ENCODE assay signal across 24 mouse cellular contexts in the genomic region with DNA sequence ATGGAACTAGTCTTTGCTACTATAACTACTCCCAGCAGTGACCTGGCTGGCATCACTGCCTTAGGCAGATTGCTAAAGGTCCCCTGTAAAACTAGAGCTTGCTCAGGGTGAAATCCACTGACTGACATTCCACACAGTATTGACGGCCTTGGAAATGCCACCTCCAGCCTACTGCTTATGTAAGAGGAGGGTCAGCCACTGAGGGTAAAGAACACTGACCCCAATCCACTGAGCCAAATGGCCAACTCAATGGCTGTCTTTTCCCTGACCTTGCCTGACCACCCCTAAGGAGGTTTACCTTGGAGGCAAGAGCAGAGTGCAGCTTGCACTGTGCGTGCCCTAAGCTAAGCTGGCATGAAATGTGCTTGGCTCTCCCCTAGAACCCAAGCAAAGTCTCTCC.
DNase-seq lines count a peak whose midpoint lies in the region; ATAC-seq and TF ChIP-seq lines count a peak whose summit lies in the region.
"Had no signal": no experiment of that assay in that cellular context is flagged by ENCODE, and none has a peak within 500 bp of the region (broad histone marks: within the 10 kb centered on the region; RNA-seq: fewer than 3 reads in every experiment).

No protein-coding gene starts in this region.

- H3K36me3 ChIP-seq in intestine, embryonic 16.5 days (ENCODE audit: control insufficient read depth, insufficient read depth, low read length), result no peaks in the 10 kb centered on the region
- H3K36me3 ChIP-seq in intestine, postnatal 0 days (ENCODE audit: control insufficient read depth, insufficient read depth), result no peaks in the 10 kb centered on the region
- H3K36me3 ChIP-seq in lung, embryonic 16.5 days (ENCODE audit: control insufficient read depth, insufficient read depth, low read length), result no peaks in the 10 kb centered on the region
- no peaks in the 10 kb centered on the region for H3K36me3 ChIP-seq in kidney, embryonic 16.5 days (ENCODE audit: insufficient read depth, low read length)
- H3K36me3 ChIP-seq in stomach, postnatal 0 days (ENCODE audit: control insufficient read depth, insufficient read depth, low read length), result no peaks in the 10 kb centered on the region
- H3K36me3 ChIP-seq: forebrain, embryonic 10.5 days; hindbrain, embryonic 12.5 days; limb, embryonic 15.5 days; midbrain, embryonic 13.5 days; neural tube, embryonic 12.5 days had no signal

- DNase-seq in lung, postnatal 25 days (ENCODE audit: low spot score), result no peak
- no peak for DNase-seq in stomach, postnatal 0 days (ENCODE audit: low spot score)
- no peak for DNase-seq in cerebellum, postnatal 4 days (ENCODE audit: low spot score in 2 of 2)
- DNase-seq: adrenal gland, postnatal 36 days; cerebellum, adult 11 months; cerebellum, postnatal 10 days; gastrocnemius, postnatal 36 days; left cerebral cortex, postnatal 4 days; lung, adult 18-20 months; lung, postnatal 36 days; right cerebral cortex, postnatal 14 days; thymus, postnatal 25 days had no signal

- no peak overlapping the region for H3K4me2 ChIP-seq in intestine, embryonic 16.5 days (ENCODE audit: low read depth, low read length)
- H3K4me2 ChIP-seq in intestine, postnatal 0 days (replicated peaks; ENCODE audit: low read depth), result no peak overlapping the region
- no peak overlapping the region for H3K4me2 ChIP-seq in lung, embryonic 16.5 days (ENCODE audit: low read depth, low read length)
- no peak overlapping the region for H3K4me2 ChIP-seq in kidney, embryonic 16.5 days (replicated peaks; ENCODE audit: low read depth, low read length)
- no peak overlapping the region for H3K4me2 ChIP-seq in stomach, postnatal 0 days (replicated peaks; ENCODE audit: low read depth)
- H3K4me2 ChIP-seq: hindbrain, embryonic 12.5 days; limb, embryonic 15.5 days; midbrain, embryonic 13.5 days; neural tube, embryonic 12.5 days had no signal

- 0 out of 2 replicates have a peak, but pooled peaks have one; percentile 26 for ATAC-seq in intestine, embryonic 16.5 days
- no peak for ATAC-seq in intestine, postnatal 0 days
- 0 out of 2 replicates have a peak, but pooled peaks have one; percentile 18 for ATAC-seq in lung, embryonic 16.5 days (ENCODE audit: low read depth)
- no peak for ATAC-seq in kidney, embryonic 16.5 days (ENCODE audit: low FRiP score, low TSS enrichment)
- no peak for ATAC-seq in stomach, postnatal 0 days (ENCODE audit: low FRiP score, low TSS enrichment)
- ATAC-seq: CD4-positive, CD25-positive, alpha-beta regulatory T cell, adult 4 months; midbrain, embryonic 13.5 days had no signal

- no peak for TF ChIP-seq EP300 in stomach, postnatal 0 days (optimal IDR thresholded peaks at IDR 0.05)

- no peaks in the 10 kb centered on the region; the same call in 1 of the 2 replicates for H3K27me3 ChIP-seq in intestine, embryonic 16.5 days (replicated peaks; ENCODE audit: control insufficient read depth, insufficient read depth, low read length)
- no peaks in the 10 kb centered on the region for H3K27me3 ChIP-seq in intestine, postnatal 0 days (replicated peaks; ENCODE audit: control insufficient read depth, insufficient read depth, low read length)
- no peaks in the 10 kb centered on the region for H3K27me3 ChIP-seq in lung, embryonic 16.5 days (ENCODE audit: control insufficient read depth, insufficient read depth, low read depth, low read length)
- H3K27me3 ChIP-seq in kidney, embryonic 16.5 days (ENCODE audit: insufficient read depth, low read length), result no peaks in the 10 kb centered on the region
- no peaks in the 10 kb centered on the region for H3K27me3 ChIP-seq in stomach, postnatal 0 days (ENCODE audit: control insufficient read depth, insufficient read depth, low read length)
- H3K27me3 ChIP-seq: hindbrain, embryonic 12.5 days; limb, embryonic 15.5 days; megakaryocyte, embryonic 14.5 days; midbrain, embryonic 13.5 days; neural tube, embryonic 12.5 days had no signal

- no peak for TF ChIP-seq CTCF in intestine, postnatal 0 days (IDR thresholded peaks at IDR 0.05; ENCODE audit: low read depth)
- no peak for TF ChIP-seq CTCF in stomach, postnatal 0 days (IDR thresholded peaks at IDR 0.05; ENCODE audit: low read depth)

- H3K27ac ChIP-seq in intestine, embryonic 16.5 days (ENCODE audit: low read length), result no peak overlapping the region
- no peak overlapping the region for H3K27ac ChIP-seq in intestine, postnatal 0 days (ENCODE audit: low read depth, low read length)
- no peak overlapping the region for H3K27ac ChIP-seq in lung, embryonic 16.5 days (ENCODE audit: low read length)
- peak overlapping the region; percentile 85 for H3K27ac ChIP-seq in kidney, embryonic 16.5 days (ENCODE audit: low read length)
- H3K27ac ChIP-seq in stomach, postnatal 0 days (replicated peaks), result peak overlapping the region; percentile 88
- H3K27ac ChIP-seq: forebrain, embryonic 10.5 days; hindbrain, embryonic 12.5 days; left cerebral cortex, adult 2 months; limb, embryonic 15.5 days; midbrain, embryonic 13.5 days; neural tube, embryonic 12.5 days had no signal

- H3K9me3 ChIP-seq in intestine, embryonic 16.5 days (ENCODE audit: control insufficient read depth, low read length), result no peaks in the 10 kb centered on the region
- no peaks in the 10 kb centered on the region for H3K9me3 ChIP-seq in intestine, postnatal 0 days (ENCODE audit: control insufficient read depth)
- no peaks in the 10 kb centered on the region for H3K9me3 ChIP-seq in lung, embryonic 16.5 days (ENCODE audit: control insufficient read depth, low read length)
- 0 out of 2 replicates have a peak, but pooled peaks cover 2% of the 10 kb centered on the region for H3K9me3 ChIP-seq in kidney, embryonic 16.5 days (ENCODE audit: low read length)
- H3K9me3 ChIP-seq in stomach, postnatal 0 days (ENCODE audit: control insufficient read depth, low read length), result no peaks in the 10 kb centered on the region
- H3K9me3 ChIP-seq: forebrain, embryonic 10.5 days; hindbrain, embryonic 12.5 days; limb, embryonic 15.5 days; midbrain, embryonic 13.5 days; neural tube, embryonic 12.5 days had no signal

- 90% methylated on average over 2 of the region's 2 CpGs for WGBS in intestine, embryonic 16.5 days
- 82% methylated on average over 2 of the region's 2 CpGs for WGBS in intestine, postnatal 0 days
- 80% methylated on average over 2 of the region's 2 CpGs for WGBS in lung, embryonic 16.5 days
- 67% methylated on average over 2 of the region's 2 CpGs for WGBS in kidney, embryonic 16.5 days
- WGBS in stomach, postnatal 0 days, result 66% methylated on average over 2 of the region's 2 CpGs

- H3K9ac ChIP-seq in intestine, embryonic 16.5 days (ENCODE audit: low read depth, low read length), result no peak overlapping the region
- no peak overlapping the region for H3K9ac ChIP-seq in intestine, postnatal 0 days (ENCODE audit: low read depth, low read length)
- no peak overlapping the region for H3K9ac ChIP-seq in lung, embryonic 16.5 days (ENCODE audit: low read length)
- no peak overlapping the region for H3K9ac ChIP-seq in kidney, embryonic 16.5 days (replicated peaks; ENCODE audit: low read length)
- no peak overlapping the region for H3K9ac ChIP-seq in stomach, postnatal 0 days (ENCODE audit: low read length)
- H3K9ac ChIP-seq: hindbrain, embryonic 12.5 days; limb, embryonic 15.5 days; midbrain, embryonic 13.5 days; neural tube, embryonic 12.5 days had no signal

- no peaks in the 10 kb centered on the region for H3K4me1 ChIP-seq in intestine, embryonic 16.5 days (ENCODE audit: control insufficient read depth, insufficient read depth, low read length)
- H3K4me1 ChIP-seq in intestine, postnatal 0 days (replicated peaks; ENCODE audit: control insufficient read depth, insufficient read depth, low read length), result no peaks in the 10 kb centered on the region
- 0 out of 2 replicates have a peak, but pooled peaks cover 2% of the 10 kb centered on the region for H3K4me1 ChIP-seq in lung, embryonic 16.5 days (replicated peaks; ENCODE audit: control insufficient read depth, insufficient read depth, low read length)
- H3K4me1 ChIP-seq in kidney, embryonic 16.5 days (ENCODE audit: insufficient read depth, low read length), result 0 out of 2 replicates have a peak, but pooled peaks cover 4% of the 10 kb centered on the region
- no peaks in the 10 kb centered on the region for H3K4me1 ChIP-seq in stomach, postnatal 0 days (replicated peaks; ENCODE audit: control insufficient read depth, insufficient read depth)
- H3K4me1 ChIP-seq: forebrain, embryonic 10.5 days; hindbrain, embryonic 12.5 days; limb, embryonic 15.5 days; megakaryocyte, embryonic 14.5 days; midbrain, embryonic 13.5 days; neural tube, embryonic 12.5 days had no signal

- no peak overlapping the region for H3K4me3 ChIP-seq in intestine, embryonic 16.5 days (ENCODE audit: low read length)
- H3K4me3 ChIP-seq in intestine, postnatal 0 days (ENCODE audit: low read depth, low read length), result no peak overlapping the region
- H3K4me3 ChIP-seq in lung, embryonic 16.5 days (ENCODE audit: low read length), result no peak overlapping the region
- H3K4me3 ChIP-seq in kidney, embryonic 16.5 days (ENCODE audit: low read length), result no peak overlapping the region
- no peak overlapping the region for H3K4me3 ChIP-seq in stomach, postnatal 0 days (ENCODE audit: low read depth, low read length)
- H3K4me3 ChIP-seq: forebrain, embryonic 10.5 days; hindbrain, embryonic 12.5 days; left cerebral cortex, adult 2 months; limb, embryonic 15.5 days; megakaryocyte, embryonic 14.5 days; midbrain, embryonic 13.5 days; neural tube, embryonic 12.5 days had no signal

Comparison
In these comparisons a context has a peak if more than half of its experiments do, and no peak if none do; other contexts are left out.
1. ATAC-seq: peak in intestine, embryonic 16.5 days (single experiment) and lung, embryonic 16.5 days (single experiment); none in intestine, postnatal 0 days (single experiment), kidney, embryonic 16.5 days (single experiment) and stomach, postnatal 0 days (single experiment).
2. H3K27ac ChIP-seq: peak in kidney, embryonic 16.5 days (single experiment) and stomach, postnatal 0 days (single experiment); none in intestine, embryonic 16.5 days (single experiment), intestine, postnatal 0 days (single experiment) and lung, embryonic 16.5 days (single experiment).